Mouse (Mus musculus) gastrocnemius, postnatal 4 days (tissue): Measurements from ENCODE around the gene Zfp382. TPM values are rescaled to one million over a fixed set of nuclear protein-coding genes. Genes with fewer than 3 reads are reported as not detected.
"Not testable (repeated sequence)": the region's sequence is repeated elsewhere in the genome, so short reads cannot be mapped to it uniquely, and the experiment has no call there.

ENCODE experiments used
- DNase-seq, 2 experiments: peaks; one replicate each; pipeline ENCODE4 v3.0.0; 2021 to 2022; ENCODE audit warnings: low spot score in 2 of 2, mixed read lengths in 2 of 2
- microRNA-seq: library from miRNA; unstranded; fragments of <30 nt; microRNA quantifications from one replicate; pipeline ENCODE4 v1.2.0, GENCODE M21; 2021
- total RNA-seq, 2 experiments: library from RNA; stranded (reverse); gene quantifications; 2 replicates each; pipeline ENCODE4 v1.2.3; 2021

Zfp382 gene
- total RNA-seq, 2 experiments from 2014 or later = 8.0 to 9.4 TPM

- DNase-seq = peak; percentile 49 to 76
These were observed 21.9 kb downstream of the Zfp382 start for GRCm38 (mm10) chr7:30143555-30144209.

DNA sequence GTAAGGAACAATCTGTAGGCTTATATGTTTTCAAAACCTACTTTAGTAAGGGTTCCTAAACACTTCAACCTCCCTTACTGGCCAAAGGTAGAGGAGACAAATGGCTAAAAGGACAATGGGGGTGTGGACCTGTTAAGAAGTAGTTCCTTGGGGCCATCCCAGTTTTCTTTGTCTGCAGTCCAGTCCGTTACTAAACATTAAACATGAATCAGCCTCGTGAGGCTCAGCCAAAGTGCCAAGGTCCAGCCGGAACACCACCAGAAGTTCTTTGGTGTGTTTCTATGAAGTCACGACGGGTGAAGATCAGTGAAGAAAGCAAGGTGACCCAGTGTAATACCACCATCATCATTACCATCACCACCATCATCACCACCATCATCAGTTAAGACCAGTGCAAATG, 25.3 kb downstream of the Zfp382 start:
- DNase-seq = no peak

DNA sequence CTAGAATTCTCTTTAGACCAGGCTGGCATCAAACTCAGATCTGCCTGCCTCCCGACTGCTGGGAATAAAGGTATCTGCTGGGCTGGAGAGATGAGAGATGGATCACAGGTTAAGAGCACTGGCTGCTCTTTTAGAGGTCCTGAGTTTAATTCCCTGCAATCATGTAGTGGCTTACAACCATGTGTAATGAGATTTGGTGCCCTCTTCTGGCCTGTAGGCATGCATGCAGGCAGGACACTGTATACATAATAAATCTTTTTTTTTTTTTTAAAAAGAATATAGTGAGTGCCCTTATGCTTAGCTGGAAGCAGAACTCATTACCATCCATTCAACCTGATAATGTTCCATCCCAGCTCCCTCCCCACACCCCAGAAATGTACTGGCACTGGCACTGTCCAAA, 32.3 kb downstream of the Zfp382 start:
- no peak for DNase-seq

- no peak for DNase-seq
These were observed 33.8 kb downstream of the Zfp382 start for GRCm38 (mm10) chr7:30155507-30155906.

DNA sequence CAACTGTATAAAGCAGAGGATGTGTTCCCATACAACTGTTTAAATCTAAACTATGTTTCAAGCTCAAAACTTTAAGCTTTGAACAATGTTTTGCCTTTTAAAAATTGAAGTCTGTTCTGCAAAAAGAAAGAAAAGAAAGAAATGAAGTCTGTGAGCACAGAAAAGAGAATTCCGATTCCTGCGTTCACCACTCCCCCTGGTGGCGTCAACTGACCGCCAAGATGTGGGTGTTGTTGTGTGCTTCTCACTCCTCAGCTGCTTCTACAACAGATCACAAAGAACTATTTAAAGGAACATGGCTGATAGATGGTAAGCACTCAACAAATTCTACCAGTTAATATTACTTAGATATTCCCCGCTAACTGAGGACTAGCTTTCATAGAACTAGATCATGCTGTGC, 41.4 kb downstream of the Zfp382 start:
- no peak for DNase-seq

DNA sequence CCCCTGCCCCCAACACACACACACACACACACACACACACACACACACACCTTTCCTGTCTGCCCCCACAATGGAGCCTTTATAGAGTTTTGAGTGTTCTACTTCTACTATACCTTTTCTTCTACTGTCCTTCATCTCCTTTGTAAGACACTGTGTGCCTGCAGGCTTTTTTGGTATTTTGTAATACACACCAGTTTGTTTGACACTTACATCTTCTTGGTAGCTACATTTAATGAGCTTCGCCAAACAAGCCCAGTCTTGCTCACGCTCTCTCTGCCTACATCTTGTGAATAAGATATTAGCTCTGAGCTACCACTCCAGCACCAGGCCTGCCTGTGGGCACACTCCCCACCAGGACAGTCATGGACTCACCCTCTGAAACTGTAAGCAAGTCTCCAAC, 43.0 kb downstream of the Zfp382 start:
- DNase-seq = no peak

GRCm38 (mm10) chr7:30168914-30169582, 47.3 kb downstream of the Zfp382 start:
- DNase-seq = no peak

DNA sequence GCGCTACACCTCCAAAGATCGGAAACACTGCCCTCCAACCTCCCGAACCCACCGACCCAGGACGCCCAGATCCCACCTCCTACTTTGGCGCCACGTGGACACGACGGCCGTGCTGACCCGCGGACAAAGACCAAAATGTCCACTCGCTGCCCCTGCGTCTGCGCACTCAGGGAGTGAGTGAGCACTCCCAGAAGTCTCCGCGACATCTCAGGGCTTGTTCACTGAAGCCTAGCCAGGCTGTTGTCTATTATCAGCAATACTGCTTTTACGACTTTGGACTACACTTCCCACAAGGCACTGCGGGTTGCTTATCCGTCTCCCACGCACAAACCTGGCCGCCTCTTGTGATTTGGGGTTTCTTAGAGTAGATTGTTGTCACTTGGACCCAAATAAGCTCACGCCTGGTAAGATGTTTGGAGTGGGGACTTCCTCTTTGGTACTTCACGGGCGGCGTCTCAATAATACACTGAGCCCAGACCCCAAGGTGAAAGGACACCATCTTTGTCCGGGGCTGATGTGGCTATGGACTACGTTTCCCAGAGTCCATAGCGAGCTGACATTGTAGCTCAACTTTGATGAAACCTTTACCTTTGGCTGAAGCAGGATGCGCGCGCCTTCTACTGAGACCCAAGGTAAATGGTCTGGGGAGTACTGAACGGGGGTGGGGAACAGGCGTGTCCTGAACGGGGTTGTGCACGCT, 48.0 kb downstream of the Zfp382 start, which contains the start of gene Zfp146:
TSS of gene Zfp146 (minus strand) at position 168 of the 700 bp plus-strand sequence.
- peak; percentile 72 to 88 for DNase-seq

DNA sequence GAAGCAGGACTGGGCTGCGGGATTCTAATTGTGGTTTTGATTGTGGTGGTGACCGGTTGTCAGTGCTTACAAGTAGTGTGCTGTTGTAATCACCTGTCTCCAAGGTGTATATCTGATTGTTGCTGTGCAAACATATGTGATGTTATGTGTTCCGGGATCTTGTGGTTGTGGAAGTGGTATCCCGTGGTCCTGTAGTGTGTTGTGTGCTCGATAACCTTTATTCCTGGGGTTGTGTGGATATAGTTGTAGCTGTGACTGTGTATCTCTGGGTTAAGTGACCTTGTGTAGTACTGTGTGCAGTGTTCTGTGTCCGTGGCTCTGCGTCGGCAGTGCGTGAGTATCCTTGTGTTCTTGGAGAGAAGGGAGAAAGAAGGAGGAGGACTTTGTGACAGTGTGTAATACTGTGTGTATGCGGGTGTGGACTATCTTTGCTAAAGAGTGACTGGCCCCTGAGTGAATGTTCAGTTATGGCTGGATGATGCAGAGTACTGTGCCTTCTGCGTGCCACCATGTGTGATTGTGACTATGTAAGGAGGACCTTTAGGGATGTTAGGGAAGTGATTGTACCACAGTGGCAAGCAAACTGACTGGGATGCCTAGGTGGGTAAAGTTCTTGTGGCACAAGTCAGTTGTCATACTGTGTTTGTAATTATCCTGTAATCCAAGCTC, 48.7 kb downstream of the Zfp382 start:
- no peak for DNase-seq

- DNase-seq = no peak
These were observed 54.7 kb downstream of the Zfp382 start for GRCm38 (mm10) chr7:30176474-30176873.

- DNase-seq = no peak
These were observed 56.5 kb downstream of the Zfp382 start for GRCm38 (mm10) chr7:30178256-30178655.

- peak in 1 of 2 experiments; percentile 72 for DNase-seq
These were observed 59.6 kb downstream of the Zfp382 start for GRCm38 (mm10) chr7:30181308-30181707.

DNA sequence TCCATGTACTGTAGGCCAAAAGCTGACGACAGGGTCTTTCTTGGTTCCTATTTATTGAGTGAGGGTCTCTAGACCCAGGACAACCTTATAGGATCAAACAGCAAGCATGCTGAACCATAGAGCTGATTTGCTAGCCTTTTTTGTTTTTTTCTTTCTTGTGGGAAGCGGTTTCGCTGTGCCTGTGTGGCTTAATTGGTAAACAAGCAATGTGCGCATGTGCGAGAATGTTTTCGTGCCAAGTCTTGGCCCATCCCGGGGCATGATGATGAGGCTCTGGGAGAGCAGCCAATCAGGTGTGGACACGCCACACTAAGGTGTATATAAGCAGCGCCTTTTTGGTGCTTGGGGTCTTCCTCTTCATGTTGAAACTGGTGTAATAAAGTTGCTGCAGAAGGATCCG, 60.2 kb downstream of the Zfp382 start:
- DNase-seq = not testable (repeated sequence)

GRCm38 (mm10) chr7:30183189-30183588, 61.4 kb downstream of the Zfp382 start:
- DNase-seq = not testable (repeated sequence)

GRCm38 (mm10) chr7:30183879-30184289, 62.1 kb downstream of the Zfp382 start, which contains the start of gene Cox7a1:
Gene Cox7a1, plus strand, starts transcription at chr7:30184144.
- DNase-seq = peak in 1 of 2 experiments; percentile 83

Small RNAs within 50 kb of the gene (microRNA-seq; reads per million reads assigned to microRNA genes)
- gene Gm23368 = not detected

Other genes starting within 250 kb of the Zfp382 start
- 10 to 100 TPM; 10.9 to 14.7 TPM for gene Zfp27, start 215.4 kb upstream of the Zfp382 start, total RNA-seq
- 10 to 100 TPM; 14.4 to 15.5 TPM for gene Zfp383, start 213.7 kb upstream of the Zfp382 start, total RNA-seq
- 10 to 100 TPM; 10.9 to 12.9 TPM for gene Zfp74, start 167.9 kb upstream of the Zfp382 start, total RNA-seq
- gene Zfp568, start 138.0 kb upstream of the Zfp382 start, total RNA-seq = 100 to 1,000 TPM; 140 to 141 TPM
- 1 to 10 TPM; 2.4 to 3.4 TPM for gene Zfp14, start 70.6 kb upstream of the Zfp382 start, total RNA-seq
- 1 to 10 TPM; 4.4 to 5.3 TPM for gene Zfp82, start 49.0 kb upstream of the Zfp382 start, total RNA-seq
- gene Gm26920, start 31.5 kb upstream of the Zfp382 start, total RNA-seq = not detected
- gene Zfp566, start 31.4 kb upstream of the Zfp382 start, total RNA-seq = 1 to 10 TPM; 4.8 to 5.6 TPM
- gene Zfp260, start 27.2 kb upstream of the Zfp382 start, total RNA-seq = 10 to 100 TPM; 52.5 to 65.2 TPM
- gene Zfp146, start 47.8 kb downstream of the Zfp382 start, total RNA-seq = 10 to 100 TPM; 46.2 to 54.5 TPM
- 100 to 1,000 TPM; 268 to 275 TPM for gene Cox7a1, start 62.2 kb downstream of the Zfp382 start, total RNA-seq
- gene Capns1, start 76.9 kb downstream of the Zfp382 start, total RNA-seq = 100 to 1,000 TPM; 272 to 284 TPM
- 10 to 100 TPM; 91.6 to 94.0 TPM for gene Polr2i, start 110.0 kb downstream of the Zfp382 start, total RNA-seq
- 10 to 100 TPM; 62.5 to 64.9 TPM for gene Tbcb, start 110.3 kb downstream of the Zfp382 start, total RNA-seq
- gene Ovol3, start 113.8 kb downstream of the Zfp382 start, total RNA-seq = under 1 TPM; 0.78 TPM
- under 1 TPM; 0.29 to 0.96 TPM for gene Thap8, start 158.2 kb downstream of the Zfp382 start, total RNA-seq
- gene Wdr62, start 158.5 kb downstream of the Zfp382 start, total RNA-seq = 1 to 10 TPM; 5.5 to 7.4 TPM
- gene Clip3, start 169.8 kb downstream of the Zfp382 start, total RNA-seq = 10 to 100 TPM; 29.8 to 42.1 TPM
- 10 to 100 TPM; 25.0 to 26.5 TPM for gene Alkbh6, start 186.8 kb downstream of the Zfp382 start, total RNA-seq
- 1 to 10 TPM; 2.5 to 3.8 TPM for gene Syne4, start 192.9 kb downstream of the Zfp382 start, total RNA-seq
- 1 to 10 TPM; 1.2 to 1.4 TPM for gene E130208F15Rik, start 199.8 kb downstream of the Zfp382 start, total RNA-seq
- gene Sdhaf1, start 202.0 kb downstream of the Zfp382 start, total RNA-seq = 10 to 100 TPM; 12.0 to 13.2 TPM
- 1 to 10 TPM; 3.3 to 3.8 TPM for gene Lrfn3, start 240.8 kb downstream of the Zfp382 start, total RNA-seq